In the genomic region with DNA sequence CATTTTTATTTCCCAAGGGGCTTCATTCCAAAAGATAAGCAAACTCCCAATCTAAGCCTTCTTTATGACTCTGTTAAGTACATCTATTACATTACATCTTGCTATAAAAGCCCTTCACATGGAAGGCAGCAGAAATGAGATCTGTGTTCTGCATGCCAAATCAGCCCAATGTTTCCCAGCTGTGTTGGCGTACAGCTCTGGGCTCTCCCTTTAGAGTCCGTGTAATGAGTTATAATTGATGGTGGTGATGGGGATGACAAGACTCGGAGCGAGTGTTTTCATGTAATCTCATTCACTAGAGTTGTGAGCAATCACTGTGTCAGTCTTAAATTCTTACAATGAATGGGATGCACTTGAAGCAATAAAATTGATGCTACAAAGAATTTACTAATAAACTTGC, we compare ENCODE assay signal across 17 mouse cellular contexts. TPM values are rescaled to one million over a fixed set of nuclear protein-coding genes. Genes with fewer than 3 reads are reported as not detected.
DNase-seq lines count a peak whose midpoint lies in the region; ATAC-seq lines count a peak whose summit lies in the region.
"Had no signal": no experiment of that assay in that cellular context is flagged by ENCODE, and none has a peak within 500 bp of the region (broad histone marks: within the 10 kb centered on the region; RNA-seq: fewer than 3 reads in every experiment).

No protein-coding gene starts in this region.

- no peak overlapping the region for H3K9ac ChIP-seq in forebrain, embryonic 12.5 days
- H3K9ac ChIP-seq: intestine, embryonic 15.5 days had no signal

- H3K36me3 ChIP-seq in forebrain, embryonic 12.5 days (replicated peaks) = no peaks in the 10 kb centered on the region
- H3K36me3 ChIP-seq: intestine, embryonic 15.5 days had no signal

- H3K27ac ChIP-seq in forebrain, embryonic 12.5 days = no peak overlapping the region
- H3K27ac ChIP-seq: heart, adult 2 months; intestine, embryonic 15.5 days had no signal

- no peak overlapping the region for H3K4me2 ChIP-seq in forebrain, embryonic 12.5 days
- H3K4me2 ChIP-seq: intestine, embryonic 15.5 days had no signal

- H3K27me3 ChIP-seq in forebrain, embryonic 12.5 days = no peaks in the 10 kb centered on the region
- H3K27me3 ChIP-seq: CH12.LX; intestine, embryonic 15.5 days had no signal

- WGBS in forebrain, embryonic 12.5 days = 54% methylated on average over 4 of the region's 4 CpGs

- ATAC-seq in forebrain, embryonic 12.5 days (ENCODE audit: low FRiP score) = peak; percentile 55; the same call in 1 of the 2 replicates
- ATAC-seq: intestine, embryonic 15.5 days had no signal

- no peaks in the 10 kb centered on the region for H3K9me3 ChIP-seq in forebrain, embryonic 12.5 days
- H3K9me3 ChIP-seq: intestine, embryonic 15.5 days had no signal

- no peak overlapping the region for H3K4me3 ChIP-seq in forebrain, embryonic 12.5 days (replicated peaks)
- H3K4me3 ChIP-seq: heart, adult 2 months; intestine, embryonic 15.5 days had no signal

- DNase-seq in embryo, embryonic 11 days = peak; percentile 8
- DNase-seq in embryo, embryonic 10.5 days (ENCODE audit: low spot score) = no peak
- peak; percentile 13 to 19 for DNase-seq in kidney, postnatal 4 days
- DNase-seq in kidney, adult 9 months = no peak
- peak; percentile 8 for DNase-seq in mesoderm, embryonic 11.5 days (ENCODE audit: low read depth, low spot score)
- DNase-seq in adrenal gland, postnatal 14 days = no peak
- no peak for DNase-seq in left cerebral cortex, adult 11 months (ENCODE audit: low spot score)
- DNase-seq: cerebellum, postnatal 36 days; heart, adult 2 months; heart, postnatal 10 days; liver; lung, adult 2 months; right cerebral cortex, postnatal 4 days had no signal

- no peaks in the 10 kb centered on the region for H3K4me1 ChIP-seq in forebrain, embryonic 12.5 days
- H3K4me1 ChIP-seq: intestine, embryonic 15.5 days had no signal

RNA-seq across cellular contexts. Expression of a gene that starts 49.9 kb away (rescaled TPM):
- polyA plus RNA-seq in forebrain, embryonic 12.5 days (2016; fragmentation: Nextera tagmentation; extraction: Ambion mirVana) = 0.27 and 0.35 TPM in 2 replicates
- total RNA-seq in adrenal gland, postnatal 14 days (2021) = not detected in 2 replicates
- total RNA-seq: CH12.LX; heart, adult 2 months; heart, postnatal 10 days; left cerebral cortex, adult 8-10 months had no signal
- polyA plus RNA-seq: heart, adult 2 months; lung, adult 2 months had no signal

Comparison
In these comparisons a context has a peak if more than half of its experiments do, and no peak if none do; other contexts are left out.
1. DNase-seq: peak in embryo, embryonic 11 days (single experiment), kidney, postnatal 4 days (2 of 2) and mesoderm, embryonic 11.5 days (single experiment); none in embryo, embryonic 10.5 days (single experiment), kidney, adult 9 months (single experiment), adrenal gland, postnatal 14 days (single experiment) and left cerebral cortex, adult 11 months (single experiment).